Mouse (Mus musculus): ENCODE results near the gene Cabp4. TPM values are rescaled to one million over a fixed set of nuclear protein-coding genes. Genes with fewer than 3 reads are reported as not detected.
"Not testable (repeated sequence)": the region's sequence is repeated elsewhere in the genome, so short reads cannot be mapped to it uniquely, and the experiment has no call there.

Gene Cabp4
- total RNA-seq, 1 experiment from 2014 or later: 0.93 TPM

DNA sequence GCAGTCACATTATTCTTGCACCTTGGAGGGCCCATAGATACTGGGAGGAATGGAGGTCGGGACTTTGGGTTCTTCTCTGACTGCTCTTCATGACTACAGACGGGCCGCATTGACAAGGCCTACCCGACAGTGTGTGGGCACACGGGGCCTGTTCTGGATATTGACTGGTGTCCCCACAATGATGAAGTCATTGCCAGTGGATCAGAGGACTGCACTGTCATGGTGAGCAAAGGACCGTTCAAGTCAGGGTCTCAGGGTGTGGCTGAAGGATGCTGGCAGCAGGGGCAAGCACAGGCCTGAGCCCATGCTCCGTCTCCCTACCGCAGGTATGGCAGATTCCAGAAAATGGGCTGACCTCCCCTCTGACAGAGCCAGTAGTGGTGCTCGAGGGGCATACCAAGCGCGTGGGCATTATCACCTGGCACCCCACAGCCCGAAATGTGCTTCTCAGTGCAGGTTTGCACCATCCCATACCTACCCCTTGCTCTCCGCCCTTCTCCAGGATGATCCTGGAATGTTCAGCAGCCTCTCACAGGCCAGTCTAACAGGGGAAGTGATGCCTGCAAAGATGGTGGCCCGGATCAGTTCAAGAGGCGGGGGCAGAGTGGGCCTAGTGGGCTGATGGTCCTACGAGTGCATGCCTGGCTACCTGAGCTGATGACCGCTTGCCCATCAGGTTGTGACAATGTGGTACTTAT lies 6.1 kb upstream of the Cabp4 start:
- no peak for ATAC-seq (ENCODE audit: extremely low read depth, insufficient number of reproducible peaks, low FRiP score, poor library complexity, severe bottlenecking)

DNA sequence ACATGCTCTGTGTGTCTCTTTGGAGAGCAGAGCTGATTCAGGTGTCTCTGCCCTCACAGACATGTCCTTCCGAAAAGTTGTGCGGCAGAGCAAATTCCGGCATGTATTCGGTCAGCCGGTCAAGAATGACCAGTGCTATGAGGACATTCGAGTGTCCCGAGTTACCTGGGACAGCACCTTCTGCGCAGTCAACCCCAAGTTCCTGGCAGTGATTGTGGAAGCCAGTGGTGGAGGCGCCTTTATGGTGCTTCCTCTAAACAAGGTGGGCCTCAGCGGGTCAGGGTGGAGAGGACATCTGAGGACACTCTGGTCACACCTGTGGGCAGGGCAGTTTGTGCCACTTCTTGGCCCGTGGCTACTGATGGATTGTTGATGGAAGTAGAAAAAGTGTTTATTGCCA lies 5.5 kb upstream of the Cabp4 start:
- no peak for ATAC-seq (ENCODE audit: extremely low read depth, insufficient number of reproducible peaks, low FRiP score, poor library complexity, severe bottlenecking)

DNA sequence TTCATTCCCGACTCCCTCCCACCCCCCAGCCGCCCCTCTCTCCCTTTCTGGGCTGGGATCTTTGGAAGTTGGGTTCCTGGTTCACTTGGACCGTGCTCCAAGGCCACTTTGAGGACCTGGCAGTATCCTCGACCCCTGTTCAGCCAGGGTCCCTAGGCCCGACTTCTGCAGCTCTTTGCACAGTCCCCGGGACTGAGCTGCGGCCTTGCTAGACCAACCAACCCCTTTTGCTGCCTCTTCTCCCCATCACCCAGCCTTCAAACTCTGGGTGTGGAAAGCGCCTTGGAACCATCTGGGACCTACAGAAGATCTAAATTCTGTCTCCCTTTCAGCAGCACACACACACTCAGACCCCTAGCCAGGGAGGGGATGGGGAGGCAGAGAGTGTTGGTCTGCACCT lies 5.0 kb upstream of the Cabp4 start:
- no peak for ATAC-seq (ENCODE audit: extremely low read depth, insufficient number of reproducible peaks, low FRiP score, poor library complexity, severe bottlenecking)

DNA sequence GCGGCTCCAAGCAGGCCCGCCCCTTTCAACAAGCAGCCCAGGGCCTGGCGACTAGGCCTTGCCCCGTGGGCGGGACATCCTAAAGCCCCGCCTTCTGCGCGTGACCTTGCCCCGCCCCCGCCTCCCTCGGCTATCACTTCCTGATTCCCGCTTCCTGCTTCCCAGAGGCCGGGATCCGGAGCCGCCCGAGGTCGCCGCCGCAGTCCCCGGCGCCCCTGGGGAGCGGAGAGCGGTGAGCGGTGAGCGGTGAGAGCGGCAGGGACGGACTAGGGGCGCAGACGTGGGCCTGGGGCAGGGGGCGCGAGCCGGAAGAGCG lies 4.6 kb upstream of the Cabp4 start, which contains the start of gene Coro1b:
Gene Coro1b, plus strand, starts transcription at position 129 of the 316 bp plus-strand sequence.
- ATAC-seq (ENCODE audit: extremely low read depth, insufficient number of reproducible peaks, low FRiP score, poor library complexity, severe bottlenecking): peak; percentile 84

DNA sequence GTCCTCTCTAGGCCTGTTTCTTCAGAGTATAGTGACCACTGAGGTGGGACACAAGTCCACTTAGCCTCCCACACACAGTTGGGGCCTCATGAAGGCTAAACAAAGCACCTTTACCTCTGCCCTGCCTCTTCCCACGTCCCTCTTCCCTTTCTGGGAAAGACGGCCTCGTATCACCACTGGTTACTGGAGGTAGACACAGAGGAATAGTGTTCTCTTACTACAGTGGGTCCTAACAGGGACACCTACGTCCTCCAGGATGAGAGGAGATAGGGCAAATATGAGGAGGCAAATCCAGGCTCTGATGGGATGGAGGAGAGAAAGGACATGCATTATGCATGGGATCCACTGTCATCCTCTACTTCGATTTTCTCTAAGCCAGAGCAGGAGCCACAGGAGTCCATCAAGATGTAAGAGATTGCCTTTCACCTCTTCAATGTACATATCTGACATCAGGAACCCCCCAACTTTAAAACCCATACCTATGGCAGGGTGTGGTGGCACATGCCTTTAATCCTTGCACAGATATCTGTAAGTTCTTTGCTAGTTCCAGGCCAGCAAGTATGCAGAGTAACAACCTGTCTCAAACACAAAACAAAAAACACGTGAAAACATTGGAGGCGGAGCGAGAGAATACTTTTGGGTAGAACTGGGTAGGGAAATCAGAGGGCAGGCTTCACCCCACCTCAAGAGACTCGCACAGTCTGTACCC lies 4.1 kb upstream of the Cabp4 start:
- ATAC-seq (ENCODE audit: extremely low read depth, insufficient number of reproducible peaks, low FRiP score, poor library complexity, severe bottlenecking): no peak

DNA sequence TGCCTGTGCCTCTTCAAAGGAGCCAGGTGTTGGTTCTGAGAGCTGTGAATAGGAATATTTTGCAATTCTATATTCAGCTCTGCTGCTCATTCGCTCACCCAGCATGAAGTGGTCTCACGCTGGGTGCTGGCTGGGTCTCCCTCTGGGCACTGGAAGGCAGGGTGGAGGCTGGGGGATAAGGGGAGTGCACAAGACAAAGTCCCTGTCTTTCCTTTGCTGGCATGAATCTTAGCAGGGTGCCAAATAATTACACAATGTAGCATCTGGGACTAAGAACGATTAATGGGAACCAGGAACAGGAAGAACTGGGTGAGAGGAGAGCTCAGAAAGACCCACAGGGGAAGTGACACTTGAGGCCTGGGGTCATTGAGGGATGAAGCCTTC lies 3.2 kb upstream of the Cabp4 start:
- no peak for ATAC-seq (ENCODE audit: extremely low read depth, insufficient number of reproducible peaks, low FRiP score, poor library complexity, severe bottlenecking)

DNA sequence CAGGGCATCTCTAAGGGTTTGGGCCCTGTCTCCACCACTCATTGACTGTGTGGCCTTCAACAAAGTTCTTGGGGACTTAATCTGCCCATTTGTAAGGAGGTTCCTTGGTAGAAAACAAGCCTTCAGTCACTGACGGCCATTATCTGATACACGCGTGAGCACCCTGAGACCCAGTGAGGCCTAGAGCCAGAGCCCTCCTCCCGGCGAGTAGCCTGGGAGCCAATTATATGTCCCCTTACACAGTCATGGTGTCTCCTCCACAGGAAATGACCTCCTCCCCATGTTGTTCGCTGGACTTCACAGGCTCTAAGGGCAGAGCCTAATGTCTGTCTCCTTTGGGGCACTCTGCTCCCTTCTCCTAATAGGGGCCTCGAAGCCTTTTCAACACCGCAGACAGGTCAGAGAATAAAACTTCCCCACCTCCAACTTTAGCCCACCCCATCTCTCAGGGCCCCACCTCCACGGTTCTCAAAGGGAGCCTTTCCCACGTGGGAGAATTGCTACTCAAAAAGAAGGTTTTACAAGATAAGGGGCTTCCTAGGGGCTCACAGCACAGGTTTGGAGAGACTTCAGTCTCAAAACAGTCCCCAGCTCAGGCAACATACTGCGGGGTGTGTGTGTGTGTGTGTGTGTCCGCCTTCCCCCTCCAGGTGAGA lies 2.7 kb upstream of the Cabp4 start:
- no peak for ATAC-seq (ENCODE audit: extremely low read depth, insufficient number of reproducible peaks, low FRiP score, poor library complexity, severe bottlenecking)

DNA sequence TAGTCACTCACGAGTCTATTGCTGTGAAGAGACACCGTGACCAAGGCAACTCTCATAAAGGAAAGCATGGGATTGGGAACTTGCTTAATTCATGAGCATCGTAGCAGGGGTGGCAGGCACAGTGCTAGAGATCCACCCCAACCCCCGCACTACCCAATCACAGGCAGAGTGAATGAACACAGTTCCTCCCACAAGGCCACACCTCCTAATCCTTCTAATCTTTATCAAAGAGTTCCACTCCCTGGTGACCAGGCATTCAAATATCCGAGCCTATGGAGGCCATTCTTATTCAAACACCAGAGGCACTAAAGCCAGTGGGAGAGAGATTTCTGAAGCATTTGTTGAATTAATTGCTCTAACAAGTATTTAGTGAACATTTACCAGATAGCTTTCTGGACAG lies 2.1 kb upstream of the Cabp4 start:
- ATAC-seq (ENCODE audit: extremely low read depth, insufficient number of reproducible peaks, low FRiP score, poor library complexity, severe bottlenecking): no peak

DNA sequence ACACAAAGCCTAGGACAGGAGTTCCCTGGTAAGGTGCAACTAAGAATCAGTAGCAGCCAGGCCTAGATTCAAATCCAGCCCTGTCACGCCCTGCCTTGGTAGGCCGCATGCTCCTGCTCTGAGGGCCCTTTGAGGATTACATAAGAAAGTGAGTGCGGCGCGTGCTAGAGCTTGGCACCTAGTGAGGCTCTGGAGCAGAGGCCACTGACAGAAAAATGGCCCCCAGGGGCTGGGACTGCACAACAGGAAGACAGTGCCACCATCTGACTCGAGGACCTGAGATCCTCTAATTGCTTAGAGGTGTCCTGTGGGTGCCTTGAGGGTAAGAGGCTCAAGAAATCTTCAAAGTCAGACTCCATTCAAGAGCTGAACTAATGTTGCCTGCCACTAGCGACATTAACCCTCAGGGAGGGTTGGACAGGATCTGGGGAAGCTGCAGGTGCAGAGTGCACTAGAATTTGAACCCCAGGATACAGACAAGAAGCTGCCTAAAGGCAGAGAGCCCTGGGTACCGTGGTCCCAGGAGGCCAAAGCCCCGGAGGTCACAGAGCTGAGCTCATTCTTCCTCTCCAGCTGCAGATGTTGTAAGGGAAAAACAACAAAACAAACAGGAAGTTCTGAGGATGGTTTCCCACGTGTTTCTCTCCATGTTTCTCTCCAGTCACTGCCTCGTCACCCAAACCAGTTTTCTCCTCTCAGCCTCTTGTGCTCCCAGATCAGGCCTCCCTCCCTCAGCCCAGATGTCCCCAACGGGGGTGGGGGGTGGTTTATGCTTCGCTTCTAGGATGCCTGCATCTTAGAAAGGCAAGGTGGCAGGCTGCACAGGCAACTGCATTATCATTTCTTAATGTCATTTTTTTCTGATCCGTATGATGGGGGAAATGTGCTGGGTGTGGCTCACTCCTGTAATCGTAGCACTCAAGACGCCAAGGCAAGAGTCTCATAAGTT lies 991 bp upstream of the Cabp4 start:
- no peak for ATAC-seq (ENCODE audit: extremely low read depth, insufficient number of reproducible peaks, low FRiP score, poor library complexity, severe bottlenecking)

DNA sequence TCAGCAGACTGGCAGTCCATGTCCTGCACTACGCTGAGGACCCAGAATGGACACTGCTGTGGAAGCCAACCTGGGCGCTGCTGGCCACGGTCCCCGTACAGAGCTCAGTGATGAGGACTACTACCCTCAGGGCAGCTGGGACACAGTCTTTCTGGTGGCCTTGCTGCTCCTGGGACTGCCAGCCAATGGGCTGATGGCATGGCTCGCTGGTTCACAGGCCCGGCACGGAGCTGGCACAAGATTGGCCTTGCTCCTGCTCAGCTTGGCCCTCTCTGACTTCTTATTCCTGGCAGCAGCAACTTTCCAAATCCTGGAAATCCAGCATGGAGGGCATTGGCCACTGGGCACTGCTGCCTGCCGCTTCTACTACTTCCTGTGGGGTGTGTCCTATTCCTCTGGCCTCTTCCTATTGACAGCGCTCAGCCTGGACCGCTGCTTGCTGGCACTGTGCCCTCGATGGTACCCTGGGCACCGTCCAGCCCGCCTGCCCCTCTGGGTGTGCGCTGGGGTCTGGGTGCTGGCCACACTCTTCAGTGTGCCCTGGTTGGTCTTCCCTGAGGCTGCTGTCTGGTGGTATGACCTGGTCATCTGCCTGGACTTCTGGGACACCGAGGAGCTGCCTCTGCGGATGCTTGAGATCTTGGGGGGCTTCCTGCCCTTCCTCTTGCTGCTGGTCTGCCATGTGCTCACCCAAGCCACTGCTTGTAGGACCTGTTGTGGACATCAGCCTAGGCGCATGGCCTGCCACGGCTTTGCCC lies 1.2 kb downstream of the Cabp4 start:
- no peak for ATAC-seq (ENCODE audit: extremely low read depth, insufficient number of reproducible peaks, low FRiP score, poor library complexity, severe bottlenecking)

DNA sequence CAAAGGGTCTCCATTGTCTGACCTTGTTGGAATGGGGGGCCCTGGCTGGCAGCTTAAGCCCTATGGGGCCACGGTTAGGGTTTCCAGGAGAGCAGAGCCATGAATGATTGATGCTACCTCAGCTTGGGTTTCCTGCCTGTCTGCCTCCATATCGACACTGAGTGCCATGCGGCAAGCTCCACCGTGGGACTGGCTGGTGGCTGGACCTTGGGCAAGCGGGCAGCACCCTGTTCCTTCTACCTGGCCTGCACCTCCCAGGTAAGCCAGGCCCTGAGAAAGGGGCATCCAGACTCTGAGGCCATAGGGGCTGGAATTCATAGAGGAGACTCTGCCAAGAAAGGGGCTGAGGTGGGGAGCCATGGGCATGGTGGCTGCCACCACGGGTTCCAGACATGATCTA lies 3.7 kb downstream of the Cabp4 start:
- ATAC-seq (ENCODE audit: extremely low read depth, insufficient number of reproducible peaks, low FRiP score, poor library complexity, severe bottlenecking): no peak

DNA sequence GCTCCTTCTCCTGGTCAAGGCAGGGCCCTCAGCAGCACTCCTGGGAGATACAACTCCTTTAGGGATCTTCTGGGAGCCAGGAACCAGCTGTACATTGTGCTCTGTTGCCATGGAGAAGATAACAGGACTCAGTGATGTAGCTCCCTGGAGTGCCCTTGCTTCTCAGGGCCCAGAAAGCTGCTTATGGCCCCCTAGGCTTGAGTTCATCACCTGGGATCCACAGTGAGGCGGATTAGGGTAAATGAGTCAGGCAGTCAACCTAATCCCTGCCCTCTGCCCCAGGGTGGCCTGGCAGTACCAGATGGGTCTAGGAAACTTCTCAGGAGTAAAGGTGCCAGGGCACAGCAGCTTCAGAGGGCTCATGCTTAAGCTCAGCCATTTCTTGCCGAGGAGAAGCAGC lies 4.4 kb downstream of the Cabp4 start, which contains the start of gene Gpr152:
Gene Gpr152, plus strand, starts transcription at position 342 of the 400 bp plus-strand sequence.
- ATAC-seq (ENCODE audit: extremely low read depth, insufficient number of reproducible peaks, low FRiP score, poor library complexity, severe bottlenecking): no peak

DNA sequence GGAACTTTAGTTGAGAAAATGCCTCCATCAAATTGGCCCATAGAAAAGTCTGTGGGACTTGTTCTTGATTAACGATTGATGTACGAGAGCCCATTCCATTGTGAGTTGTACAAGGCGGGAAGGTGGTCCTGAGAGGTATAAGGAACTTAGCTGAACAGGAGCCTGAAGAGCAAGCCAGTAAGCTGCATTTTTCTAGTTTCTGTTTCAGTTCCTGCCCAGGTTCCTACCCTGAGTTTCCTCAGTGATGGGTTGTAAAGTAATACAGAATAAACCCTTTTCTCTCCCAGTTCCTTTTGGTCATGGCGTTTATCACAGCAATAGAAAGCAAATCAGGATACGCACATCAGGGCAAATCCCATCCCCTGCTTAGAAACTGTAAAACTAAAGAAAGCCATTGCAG lies 5.9 kb downstream of the Cabp4 start:
- peak; percentile 27; the same call in 1 of the 2 replicates for ATAC-seq (ENCODE audit: extremely low read depth, insufficient number of reproducible peaks, low FRiP score, poor library complexity, severe bottlenecking)

DNA sequence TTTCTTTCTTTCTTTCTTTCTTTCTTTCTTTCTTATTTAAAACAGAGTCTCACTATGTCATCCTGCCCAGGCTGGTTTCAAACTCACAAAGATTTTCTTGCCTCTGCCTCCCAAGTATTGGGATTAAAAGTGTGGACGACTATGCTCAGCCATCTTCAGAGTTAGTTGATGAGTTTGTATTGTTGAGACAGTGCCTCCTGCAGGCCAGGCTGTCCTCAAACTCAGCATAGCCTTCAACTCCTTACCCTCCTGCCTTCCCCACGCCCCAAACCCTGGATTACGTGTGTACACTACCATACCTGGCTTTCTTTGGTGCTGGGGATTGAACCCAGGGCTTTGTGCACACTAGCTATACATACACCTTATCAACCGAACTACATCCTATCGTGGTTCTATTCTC lies 7.4 kb downstream of the Cabp4 start:
- no peak for ATAC-seq (ENCODE audit: extremely low read depth, insufficient number of reproducible peaks, low FRiP score, poor library complexity, severe bottlenecking)

DNA sequence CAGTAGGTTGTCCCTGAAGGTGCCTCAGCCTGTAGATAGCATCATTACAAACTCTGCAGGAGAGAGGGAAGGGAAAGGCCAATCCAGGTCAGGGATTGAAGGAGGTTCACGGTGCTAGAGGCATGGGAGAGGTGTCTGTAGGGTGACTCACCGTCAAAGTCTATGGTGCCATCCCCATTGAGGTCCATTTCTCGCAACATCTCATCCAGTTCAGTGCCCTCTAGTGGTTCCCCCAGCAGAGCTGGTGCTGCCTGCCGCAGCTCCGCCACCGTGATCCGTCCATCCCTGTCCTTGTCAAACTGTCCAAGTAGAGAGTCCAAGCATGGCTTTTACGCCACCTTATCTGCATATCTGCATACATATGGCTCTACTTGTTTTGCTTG lies 7.9 kb downstream of the Cabp4 start:
- peak; percentile 71 for ATAC-seq (ENCODE audit: extremely low read depth, insufficient number of reproducible peaks, low FRiP score, poor library complexity, severe bottlenecking)

DNA sequence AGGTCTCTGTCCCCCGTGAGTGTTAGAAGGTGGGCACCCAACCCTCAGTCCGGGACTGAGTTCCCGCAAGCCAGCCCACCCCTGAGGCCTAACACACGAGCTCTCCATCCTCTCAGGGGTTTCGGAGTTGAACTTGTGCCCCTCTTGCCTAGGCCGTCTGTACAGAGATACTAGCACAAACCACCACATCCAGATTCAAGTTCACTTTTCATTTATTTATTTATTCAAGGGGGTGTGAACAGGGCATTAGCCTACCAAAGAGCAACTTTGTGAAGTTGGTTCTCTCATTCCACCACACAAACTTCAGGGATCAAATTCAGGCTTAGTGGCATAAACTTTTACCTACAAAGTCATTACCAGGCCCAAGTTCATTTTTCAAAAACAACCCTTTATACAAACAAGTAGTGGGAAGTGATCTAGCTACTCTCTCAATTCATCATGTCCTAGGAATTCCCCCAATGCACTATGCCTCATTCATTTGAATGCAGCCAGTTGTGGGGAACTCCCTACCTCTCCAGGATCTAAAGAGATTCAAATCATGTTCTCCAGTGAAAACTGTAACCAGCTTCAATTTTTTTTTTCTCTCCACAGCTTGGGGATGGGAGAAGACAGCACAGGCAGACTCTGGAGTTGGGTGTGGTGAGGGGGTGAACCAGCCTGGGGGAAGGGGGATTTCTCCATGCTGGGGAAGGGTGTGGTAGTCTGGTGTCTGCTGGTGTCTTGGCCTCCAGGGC lies 8.4 kb downstream of the Cabp4 start:
- not testable (repeated sequence) for ATAC-seq (ENCODE audit: extremely low read depth, insufficient number of reproducible peaks, low FRiP score, poor library complexity, severe bottlenecking)

DNA sequence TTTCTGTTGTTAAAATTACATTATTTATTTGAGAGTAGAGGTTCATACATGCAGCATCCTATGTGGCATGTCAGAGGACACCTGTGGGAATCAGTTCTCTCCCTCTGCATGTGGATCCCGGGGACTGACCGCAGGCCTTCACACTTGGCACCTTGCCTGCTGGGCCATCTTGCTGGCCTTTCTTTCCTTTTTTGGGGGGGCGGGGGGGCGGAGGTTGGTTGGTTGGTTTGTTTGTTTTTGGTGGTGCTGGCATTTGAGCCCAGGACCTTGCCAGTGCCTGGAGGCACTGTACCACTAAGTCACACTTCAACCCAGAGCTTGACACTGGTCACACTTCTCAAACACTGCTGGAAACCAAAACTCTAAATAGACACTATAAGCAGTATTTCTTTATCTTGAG lies 9.5 kb downstream of the Cabp4 start:
- ATAC-seq (ENCODE audit: extremely low read depth, insufficient number of reproducible peaks, low FRiP score, poor library complexity, severe bottlenecking): no peak

DNA sequence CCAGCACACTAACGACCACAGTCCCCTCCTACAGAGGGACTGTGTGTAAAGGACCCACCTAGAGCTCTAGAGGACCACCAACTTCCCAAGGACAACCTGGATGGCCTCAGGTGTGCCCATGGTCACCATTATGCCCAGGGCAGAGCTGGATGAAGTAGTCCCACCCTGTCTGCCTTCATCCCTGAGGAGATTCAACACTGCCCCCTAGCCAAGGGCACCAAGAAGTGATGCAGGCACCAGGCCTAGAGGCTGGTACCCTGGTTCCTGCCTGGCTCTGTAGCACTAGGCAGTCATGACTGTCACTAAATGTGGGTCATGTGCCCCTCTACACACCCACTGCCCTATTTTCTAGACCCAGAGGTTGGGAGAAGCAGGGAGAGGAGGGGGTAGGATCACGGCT lies 12.1 kb downstream of the Cabp4 start:
- no peak for ATAC-seq (ENCODE audit: extremely low read depth, insufficient number of reproducible peaks, low FRiP score, poor library complexity, severe bottlenecking)

All from neutrophil, adult 5-6 weeks (primary cell).